Mouse (Mus musculus) cerebellum, postnatal 10 days (tissue): ENCODE measurements around the gene Igf2bp1.
A peak's percentile ranks its signal among the peaks of the same experiment; 100 is the strongest.
"Not testable (repeated sequence)": the region's sequence is repeated elsewhere in the genome, so short reads cannot be mapped to it uniquely, and the experiment has no call there.

Source experiments
- DNase-seq, 2 experiments: peaks; one replicate each; pipeline ENCODE4 v3.0.0; 2021; ENCODE audit warnings: mixed read lengths in 2 of 2

Igf2bp1 gene

DNA sequence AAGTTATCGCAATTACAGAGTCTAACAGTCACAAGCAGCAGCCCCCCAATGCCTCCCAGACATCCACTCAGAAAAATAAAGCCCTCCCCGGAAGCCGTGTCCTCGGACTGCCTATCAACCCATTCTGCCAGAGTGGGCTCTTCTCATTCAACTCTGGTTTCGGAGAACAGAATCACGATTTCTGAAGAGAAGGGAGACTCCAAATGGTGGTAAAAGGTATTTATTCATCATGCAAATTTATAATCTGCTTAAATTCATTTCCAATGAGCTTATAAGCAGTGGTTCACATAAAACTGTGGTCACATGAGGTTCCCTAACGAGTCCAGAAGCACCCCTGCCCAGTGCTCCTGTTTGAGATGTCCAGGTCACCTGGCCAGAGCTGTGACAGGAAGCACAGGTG, 48.3 kb downstream of the Igf2bp1 start:
- peak; percentile 17 to 21 for DNase-seq

DNA sequence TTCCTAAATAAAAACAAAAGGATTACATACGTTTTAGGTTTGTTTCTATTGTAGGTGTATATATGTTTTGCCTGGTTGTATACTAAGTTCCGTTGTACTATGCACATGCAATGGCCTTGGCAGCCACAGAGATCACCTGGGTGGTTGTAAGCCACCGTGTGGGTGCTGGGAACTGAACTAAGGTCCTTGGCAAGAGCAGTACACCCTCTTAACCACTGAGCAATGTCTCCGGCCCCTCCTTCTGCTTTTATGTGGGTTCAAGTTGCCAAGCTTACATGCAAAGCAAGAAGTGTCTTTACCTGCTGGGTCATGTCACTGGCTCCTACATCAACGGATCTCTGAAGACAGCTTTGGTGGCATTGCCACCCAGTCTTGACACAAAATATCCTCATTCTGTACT, 52.4 kb downstream of the Igf2bp1 start:
- DNase-seq: no peak

DNA sequence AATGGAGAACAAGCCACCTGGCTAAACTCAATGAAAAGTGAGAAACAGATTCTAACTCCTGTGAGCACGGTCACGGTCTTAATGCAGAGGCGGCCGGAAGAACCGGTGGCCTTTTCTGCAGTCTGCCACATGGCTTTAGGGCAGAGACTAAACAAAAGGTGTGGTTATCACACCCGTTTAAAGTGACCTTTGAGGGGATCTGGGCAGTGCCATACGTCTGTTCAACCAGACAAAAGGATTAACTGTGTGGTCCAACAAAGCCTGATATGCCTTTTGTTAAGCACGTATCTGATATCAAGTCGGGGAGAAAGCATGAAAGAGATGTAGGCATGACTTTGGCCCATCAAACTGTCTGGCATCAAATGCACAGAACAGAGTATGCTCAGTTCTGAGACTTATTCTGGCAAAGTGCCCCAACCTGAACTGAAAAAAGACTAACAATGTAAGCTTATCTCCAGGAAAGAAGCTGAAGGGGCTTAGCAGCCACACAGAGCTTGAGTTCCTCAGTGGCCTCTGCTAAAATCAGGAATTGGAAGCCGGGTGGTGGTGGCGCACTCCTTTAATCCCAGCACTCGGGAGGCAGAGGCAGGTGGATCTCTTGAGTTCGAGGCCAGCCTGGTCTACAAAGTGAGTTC, 59.8 kb downstream of the Igf2bp1 start:
- no peak for DNase-seq

DNA sequence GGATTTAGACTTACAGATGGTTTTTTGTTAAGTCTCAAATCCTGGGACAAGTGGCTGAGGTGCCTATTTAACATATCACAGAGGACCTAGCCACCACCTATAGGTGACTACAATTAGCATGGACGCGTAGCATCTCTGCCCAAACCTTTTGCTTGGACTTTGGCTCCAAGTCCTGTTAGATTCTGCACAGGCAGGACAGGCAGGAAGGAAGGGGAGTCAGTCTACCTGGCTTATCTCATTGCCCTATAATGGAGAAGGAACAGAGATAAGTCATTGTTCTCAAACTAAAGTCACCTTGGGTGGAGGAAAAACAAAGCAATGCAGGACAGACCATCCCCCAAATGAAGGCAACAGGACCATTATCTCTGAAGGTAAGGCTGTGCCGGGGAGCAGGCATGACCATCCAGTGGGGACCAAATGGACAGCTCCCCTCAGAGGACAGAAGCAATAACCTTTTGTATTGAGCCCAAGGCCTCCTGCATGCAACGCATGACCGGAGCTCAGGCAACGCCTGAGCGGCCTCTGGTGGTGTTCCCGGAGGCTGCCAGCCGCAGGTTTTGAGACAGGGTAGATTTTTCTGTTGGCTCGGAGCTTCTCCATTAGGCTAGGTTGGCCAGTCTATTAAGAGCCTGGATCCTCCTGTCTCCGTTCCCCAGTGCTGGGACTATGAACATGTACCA, 65.8 kb downstream of the Igf2bp1 start:
- no peak for DNase-seq

DNA sequence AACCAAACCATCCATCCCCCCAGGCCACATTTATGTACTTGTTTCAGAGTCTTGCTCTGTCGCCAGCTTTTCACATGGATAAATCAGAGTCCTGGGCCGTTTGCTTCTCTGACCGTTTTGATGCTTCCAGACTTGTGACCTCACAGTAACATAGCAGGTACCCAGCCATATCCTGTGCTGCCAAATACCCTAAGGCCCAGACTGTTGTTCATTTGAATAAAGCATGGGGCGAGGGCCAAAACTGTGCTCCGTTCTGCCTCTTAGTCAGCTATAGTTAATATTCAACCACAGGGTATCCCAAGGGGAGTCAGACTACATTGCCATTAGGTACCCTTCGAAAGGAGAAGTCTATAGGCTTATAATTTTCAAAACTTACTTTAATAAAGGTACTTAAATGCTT, 69.3 kb downstream of the Igf2bp1 start:
- DNase-seq: peak in 1 of 2 experiments; percentile 12

DNA sequence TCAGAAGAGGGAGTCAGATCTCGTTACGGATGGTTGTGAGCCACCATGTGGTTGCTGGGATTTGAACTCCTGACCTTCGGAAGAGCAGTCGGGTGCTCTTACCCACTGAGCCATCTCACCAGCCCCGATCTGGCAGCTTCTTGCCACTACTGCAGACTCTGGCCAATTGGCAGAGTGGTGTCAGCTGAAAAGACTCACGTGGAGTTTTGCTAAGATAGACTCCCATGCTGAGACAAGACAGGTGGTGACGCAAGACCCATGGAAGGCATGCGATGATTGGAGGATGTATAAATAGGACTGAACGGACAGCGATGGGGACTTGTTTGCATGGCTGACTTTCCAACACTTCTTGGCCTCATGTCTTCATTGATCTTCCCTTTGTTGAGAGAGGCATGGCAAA, 73.6 kb downstream of the Igf2bp1 start:
- DNase-seq: not testable (repeated sequence)

DNA sequence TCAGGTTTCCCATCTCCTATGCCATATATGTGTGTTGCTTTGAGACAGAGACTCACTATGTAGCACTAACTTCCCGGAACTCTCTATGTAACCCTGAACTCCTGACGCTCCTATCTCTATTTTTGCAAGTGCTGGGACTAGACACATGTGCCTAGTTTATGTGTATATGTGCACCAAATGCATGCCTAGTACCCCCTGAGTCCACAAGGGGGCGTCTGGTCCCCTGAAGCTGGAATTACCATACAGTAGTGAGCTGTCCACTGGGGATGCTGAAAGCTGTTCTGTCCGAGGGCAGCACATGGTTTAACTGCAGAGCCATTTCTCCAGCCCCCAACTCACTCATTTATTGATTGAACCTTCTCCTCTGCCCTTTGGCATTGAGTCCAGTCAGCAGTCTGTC, 79.3 kb downstream of the Igf2bp1 start:
- DNase-seq: no peak

DNA sequence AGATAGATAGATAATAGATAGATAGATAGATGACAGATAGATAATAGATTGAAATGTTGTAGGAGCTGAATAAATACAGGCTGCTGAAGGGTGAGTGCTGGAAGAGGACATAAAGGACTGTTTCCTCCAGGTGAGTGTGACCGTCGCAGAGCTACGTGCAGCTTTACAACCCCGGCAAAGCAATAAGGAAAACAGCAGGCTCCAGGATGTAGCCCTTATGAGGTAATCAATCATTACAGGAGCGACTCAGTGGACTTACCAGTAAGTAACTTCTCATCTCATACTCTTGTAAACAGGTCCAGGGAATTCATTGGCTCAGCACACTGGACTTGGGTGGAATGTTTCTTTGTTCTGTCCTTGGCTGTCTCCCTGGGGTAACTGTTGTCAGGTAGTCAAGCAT, 79.8 kb downstream of the Igf2bp1 start:
- DNase-seq: no peak

DNA sequence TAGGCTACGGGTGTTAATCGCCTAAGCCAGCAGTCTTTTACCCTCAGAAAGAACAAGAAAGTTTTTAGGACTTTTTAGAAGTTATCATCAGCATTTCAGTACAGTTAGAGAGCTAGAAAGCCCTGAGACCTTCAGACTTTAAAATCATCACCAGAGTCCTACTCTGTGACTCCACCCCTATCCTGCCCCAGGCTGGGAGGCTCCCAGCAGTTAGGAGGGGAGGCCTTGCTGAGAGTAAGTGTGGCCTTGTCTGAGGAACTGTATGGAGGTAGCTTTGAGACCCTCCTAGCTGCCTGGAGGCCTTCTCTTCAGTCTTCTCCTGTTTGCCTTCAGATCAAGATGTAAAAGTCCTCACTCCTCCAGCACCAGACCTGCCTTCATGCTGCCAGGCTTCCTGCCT, 81.5 kb downstream of the Igf2bp1 start:
- DNase-seq: no peak

DNA sequence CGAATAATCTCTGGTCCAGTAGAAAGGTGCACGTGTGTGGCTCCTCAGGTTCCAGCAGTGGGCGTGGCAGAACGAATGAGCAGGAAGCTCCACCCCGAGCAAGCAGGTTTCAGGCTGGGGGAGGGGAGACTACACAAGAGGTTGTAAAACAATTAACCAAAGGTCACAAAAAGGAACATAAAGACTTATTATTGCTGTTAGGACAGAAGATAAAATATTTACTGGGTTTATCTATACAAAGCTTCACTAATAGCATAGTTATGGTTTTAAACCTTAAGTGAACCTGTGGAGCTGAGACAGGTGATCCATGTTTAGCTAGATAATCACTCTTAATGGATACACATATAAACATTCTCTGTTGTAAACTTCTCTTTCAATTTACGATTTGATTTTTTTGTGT, 82.3 kb downstream of the Igf2bp1 start:
- DNase-seq: not testable (repeated sequence)

DNA sequence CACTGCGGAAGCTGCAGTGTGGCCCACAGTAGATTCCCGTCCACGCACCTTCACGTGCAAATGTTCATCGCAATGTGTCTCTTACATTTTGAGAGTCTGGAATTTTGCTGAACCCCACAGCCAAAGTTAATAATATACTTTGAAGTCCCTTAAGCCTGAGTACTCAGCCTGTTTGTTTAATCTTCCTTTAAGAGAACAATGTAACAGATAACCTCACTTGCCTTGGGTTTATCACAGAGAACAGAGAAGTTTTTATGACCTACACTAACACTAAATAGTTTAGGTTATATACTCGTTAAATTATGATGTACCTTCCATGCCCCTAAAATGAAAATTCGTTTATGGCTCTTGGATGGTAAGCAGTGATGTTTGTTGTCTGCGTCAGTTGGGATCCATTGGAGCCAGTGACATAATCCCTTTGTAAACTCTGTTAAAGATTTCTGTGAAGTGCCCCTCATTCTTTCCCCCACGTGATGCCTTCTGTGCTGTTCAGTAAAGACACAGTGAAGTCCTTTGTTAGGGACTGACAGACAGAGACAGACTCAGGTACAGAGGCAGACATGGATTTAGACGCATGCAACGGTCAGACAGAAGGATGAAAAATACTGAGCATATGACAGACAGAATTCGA, 83.6 kb downstream of the Igf2bp1 start:
- DNase-seq: no peak

DNA sequence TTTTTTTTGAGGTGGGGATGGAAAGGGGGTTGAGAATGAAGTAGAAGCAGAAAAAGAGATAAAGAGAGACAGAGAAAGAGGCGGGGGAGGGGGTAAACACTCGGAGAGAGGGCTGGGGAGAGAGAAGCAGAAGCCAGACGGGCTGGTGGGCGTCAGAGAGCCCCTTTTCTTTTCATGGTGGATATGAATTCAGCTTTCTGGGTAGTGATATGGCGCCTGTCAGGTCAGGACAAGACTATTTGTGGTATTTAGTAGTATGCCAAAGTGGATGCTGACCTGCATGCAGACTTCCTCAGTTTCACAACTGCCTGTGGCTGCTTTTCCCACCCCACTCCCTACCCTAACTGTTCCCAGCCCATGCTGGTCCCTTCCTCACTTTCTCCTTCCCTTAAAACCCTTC, 89.3 kb downstream of the Igf2bp1 start:
- DNase-seq: no peak

DNA sequence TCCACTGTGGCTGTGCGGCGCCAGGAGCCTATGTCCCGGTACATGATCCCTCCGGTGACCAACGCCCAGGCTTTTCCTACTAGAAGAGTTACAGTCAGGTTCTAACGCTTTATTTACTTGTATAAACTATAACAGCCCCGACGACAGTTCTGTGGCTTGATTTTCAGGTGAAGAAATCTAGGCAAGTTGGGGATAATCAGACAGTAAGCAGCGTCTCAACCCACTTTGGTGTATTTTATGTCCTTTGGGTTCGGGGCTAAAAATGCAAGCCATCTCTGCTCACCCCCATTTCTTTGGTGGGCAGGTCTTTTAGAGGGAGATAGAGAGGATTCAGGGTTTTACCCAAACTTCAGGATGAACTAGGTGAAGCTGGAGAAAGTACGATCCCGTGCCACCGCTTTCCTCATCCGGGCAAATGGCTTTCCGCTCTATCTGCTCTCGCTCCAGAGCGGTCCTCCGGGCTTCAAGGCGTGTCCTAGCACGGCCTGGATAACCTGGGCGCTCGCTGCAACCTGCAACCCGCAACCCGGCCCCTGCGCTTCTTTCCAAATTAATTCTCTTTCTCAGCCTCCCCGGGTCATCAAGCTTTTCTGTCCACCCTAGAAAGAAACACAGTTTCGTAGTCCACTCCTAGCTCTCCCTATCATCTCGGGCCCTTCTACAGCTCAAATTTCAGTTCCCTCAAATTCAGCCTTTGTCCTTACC, 90.6 kb downstream of the Igf2bp1 start:
- peak; percentile 10 to 15 for DNase-seq

DNA sequence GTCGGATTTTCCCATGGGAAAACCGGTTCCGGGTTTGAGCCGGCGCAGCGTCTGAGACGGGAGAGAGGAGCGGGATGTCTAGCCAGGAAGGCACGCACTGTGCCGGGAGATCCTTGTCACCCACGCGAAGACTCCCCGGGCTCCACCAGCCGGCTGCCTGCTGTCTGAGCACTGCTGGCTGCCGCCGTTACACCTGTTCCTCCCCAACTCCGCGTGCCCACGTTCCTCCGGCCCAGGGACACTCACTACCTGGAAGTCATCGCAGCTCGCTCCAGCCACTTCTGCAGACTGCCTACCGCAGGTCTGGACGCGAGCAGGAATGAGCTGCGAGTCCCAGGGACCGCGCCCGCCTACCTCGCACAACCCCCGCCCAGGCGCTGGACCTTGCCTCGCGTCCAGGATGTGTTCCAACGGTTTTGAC, 91.2 kb downstream of the Igf2bp1 start, which contains the start of gene B4galnt2:
TSS of gene B4galnt2 (minus strand) at position 321 of the 421 bp plus-strand sequence.
- DNase-seq: peak in 1 of 2 experiments; percentile 5

DNA sequence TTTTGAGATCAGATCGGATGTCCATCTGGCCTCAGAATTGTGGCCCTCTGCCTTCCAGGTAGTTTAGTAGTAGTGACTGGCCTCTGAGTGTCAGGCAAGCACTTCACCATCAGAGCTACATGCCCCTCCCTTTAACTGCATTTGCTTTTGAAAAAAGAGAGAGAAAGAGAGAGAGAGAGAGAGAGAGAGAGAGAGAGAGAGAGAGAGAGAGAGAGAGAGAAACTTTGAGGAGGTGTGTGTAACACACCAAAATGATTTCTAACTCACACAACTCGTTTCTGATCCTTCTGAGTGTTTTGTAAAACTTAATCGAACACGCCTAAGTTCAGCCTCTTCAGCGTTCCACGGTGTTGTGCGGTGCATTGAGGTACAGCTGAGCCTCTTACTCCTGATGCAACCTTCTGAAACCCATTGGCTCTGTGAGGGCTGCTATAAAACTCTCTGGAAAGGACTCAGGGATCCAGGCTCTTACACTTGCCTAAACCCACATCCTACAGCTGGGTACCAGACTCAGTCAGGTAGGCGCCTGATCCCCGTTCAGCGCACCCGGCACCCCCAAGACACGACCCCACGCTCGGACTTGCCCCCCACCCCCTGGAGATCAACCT, 91.7 kb downstream of the Igf2bp1 start:
- no peak for DNase-seq

DNA sequence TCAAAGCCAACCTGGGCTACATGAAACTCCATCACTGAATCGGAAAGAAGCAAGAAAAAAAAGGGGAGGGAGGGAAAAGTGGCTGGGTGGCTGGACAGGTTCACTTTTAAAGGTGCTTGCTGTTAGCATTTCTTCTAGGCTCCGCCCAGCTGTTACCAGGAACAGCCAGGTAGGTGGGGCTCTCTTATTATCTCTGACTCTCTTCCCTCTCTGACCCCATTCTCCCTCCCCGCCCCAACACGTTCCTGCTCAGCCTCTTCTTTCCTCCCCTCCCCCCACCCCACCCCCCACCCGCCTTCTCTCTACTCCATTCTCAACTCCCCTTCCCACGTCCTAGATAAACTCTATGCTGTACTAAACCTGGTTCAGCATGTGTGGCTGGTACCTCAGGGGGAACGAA, 94.2 kb downstream of the Igf2bp1 start:
- no peak for DNase-seq

DNA sequence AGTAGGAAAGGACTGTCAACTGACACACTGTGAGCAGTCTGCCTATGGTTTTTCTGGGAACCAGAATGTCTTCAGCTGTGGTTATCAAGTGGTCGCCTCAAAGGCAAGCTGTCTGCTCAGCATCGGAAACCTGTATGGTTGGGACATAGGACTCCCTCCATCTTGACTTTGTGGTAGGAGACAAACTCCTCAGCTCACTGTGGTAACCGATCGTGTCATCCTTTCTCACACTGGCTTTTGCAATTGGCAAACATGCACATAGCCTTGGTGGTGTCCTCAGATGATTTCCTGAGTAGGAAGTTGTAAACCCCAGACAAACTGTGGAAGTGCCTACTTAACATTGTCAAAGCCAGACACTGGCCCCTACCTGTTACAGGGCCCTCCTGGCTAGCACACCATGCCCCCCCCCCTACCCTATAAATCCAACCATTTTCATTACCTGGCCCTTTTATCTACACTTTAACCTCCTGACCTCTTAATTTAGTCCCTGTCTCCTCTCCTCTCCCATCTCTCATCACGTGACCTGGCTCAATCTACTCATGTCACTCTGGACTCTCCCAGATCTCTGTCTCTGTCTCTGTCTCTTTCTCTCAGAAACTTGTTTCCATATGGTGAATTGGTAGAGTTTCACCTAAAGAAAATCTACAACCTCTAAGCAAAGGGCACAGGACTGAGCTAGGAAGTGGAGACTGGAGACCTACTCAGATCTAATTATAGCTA, 97.8 kb downstream of the Igf2bp1 start:
- no peak for DNase-seq
